Mouse (Mus musculus) bone marrow, adult 2 months (tissue): ENCODE results near the gene Ddah1.

Experiments
- CTCF ChIP-seq: fragments of 200-500 bp; IDR thresholded peaks from 2 replicates; pipeline ENCODE4 v1.5.1; 2011; ENCODE audit warnings: low read length, control low read depth; ENCODE audit not compliant: control insufficient read depth, insufficient read depth
- POLR2A ChIP-seq: fragments of 200-500 bp; IDR thresholded peaks from 2 replicates; pipeline ENCODE4 v1.6.1; 2011; ENCODE audit warnings: low read depth, mild to moderate bottlenecking, control low read depth, low read length, borderline replicate concordance; ENCODE audit not compliant: control insufficient read depth

GRCm38 (mm10) chr3:145816807-145817206 is 58.3 kb downstream of the Ddah1 start:
- TF ChIP-seq CTCF (no peak), POLR2A (no peak)
